Mouse (Mus musculus) lung, postnatal 4 days (tissue): Measurements from ENCODE around the gene Aen.

ENCODE experiments used
- DNase-seq, 2 experiments: peaks; one replicate each; pipeline ENCODE4 v3.0.0; 2021

The Aen gene

DNA sequence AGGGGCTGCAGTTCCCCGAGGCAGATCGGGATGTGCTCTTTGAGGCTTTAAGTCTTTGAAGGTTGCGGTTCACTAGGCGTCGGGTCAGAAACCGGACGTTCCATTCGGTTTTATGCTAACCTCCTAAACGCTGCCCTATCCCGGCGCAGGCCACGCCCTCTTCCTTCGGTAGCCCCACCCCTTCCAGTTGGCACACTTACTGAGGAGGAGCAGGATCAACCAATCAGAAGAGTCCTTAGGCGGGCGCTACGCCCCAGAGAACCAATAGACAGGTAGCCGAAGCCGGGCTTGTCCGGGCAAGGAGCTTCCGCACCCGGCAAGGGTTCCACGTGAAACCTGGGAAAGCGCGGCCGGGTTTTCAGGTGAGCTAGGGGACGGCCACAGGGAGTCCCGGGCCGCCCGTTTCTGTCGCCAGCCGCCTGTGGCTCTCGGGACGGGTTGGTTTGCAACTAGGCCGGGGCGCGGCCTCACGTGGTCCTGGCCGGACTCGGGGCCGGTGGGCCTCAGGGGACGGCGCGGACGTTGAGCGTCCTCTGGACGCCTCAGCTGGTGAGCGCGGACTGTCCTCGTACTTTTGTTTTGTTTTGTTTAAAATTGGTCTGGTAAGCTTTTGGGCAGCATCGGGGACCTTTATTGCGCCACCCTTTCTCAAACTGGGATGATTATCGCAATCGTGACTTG lies at the start of gene Aen:
Aen (plus strand) TSS at position 202 of the 681 bp plus-strand sequence.
- peak; percentile 99 for DNase-seq

DNA sequence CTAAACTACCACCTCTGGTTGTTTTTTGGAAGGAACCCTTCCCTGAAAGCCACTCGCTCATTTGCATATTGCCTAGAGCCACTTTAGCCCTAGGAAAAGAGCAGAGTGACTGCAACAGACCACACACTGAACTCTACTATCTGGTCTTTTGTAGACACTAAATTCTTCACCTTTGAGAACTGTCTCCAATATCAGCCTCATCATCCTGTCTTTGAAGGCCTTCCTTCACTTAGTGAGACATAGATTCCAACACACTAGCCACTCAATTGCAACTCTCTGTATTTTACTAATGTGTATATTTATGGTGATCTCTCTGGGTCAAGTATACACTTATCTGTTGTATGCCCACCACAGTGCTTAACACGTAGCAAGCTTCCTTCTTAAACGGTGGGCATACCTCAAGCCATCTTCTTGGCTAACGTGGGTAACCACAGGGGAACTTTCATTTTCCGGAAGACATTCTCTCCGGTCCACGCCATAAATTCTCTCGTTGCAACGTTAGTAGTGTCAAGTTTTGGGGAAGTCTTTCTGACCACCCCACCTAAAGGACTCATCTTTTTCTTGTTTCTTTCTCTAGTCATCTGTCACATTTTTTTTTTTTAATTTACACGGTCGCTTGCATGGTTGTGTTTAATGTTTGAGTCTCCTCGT lies 49.5 kb upstream of the Aen start:
- no peak for DNase-seq

DNA sequence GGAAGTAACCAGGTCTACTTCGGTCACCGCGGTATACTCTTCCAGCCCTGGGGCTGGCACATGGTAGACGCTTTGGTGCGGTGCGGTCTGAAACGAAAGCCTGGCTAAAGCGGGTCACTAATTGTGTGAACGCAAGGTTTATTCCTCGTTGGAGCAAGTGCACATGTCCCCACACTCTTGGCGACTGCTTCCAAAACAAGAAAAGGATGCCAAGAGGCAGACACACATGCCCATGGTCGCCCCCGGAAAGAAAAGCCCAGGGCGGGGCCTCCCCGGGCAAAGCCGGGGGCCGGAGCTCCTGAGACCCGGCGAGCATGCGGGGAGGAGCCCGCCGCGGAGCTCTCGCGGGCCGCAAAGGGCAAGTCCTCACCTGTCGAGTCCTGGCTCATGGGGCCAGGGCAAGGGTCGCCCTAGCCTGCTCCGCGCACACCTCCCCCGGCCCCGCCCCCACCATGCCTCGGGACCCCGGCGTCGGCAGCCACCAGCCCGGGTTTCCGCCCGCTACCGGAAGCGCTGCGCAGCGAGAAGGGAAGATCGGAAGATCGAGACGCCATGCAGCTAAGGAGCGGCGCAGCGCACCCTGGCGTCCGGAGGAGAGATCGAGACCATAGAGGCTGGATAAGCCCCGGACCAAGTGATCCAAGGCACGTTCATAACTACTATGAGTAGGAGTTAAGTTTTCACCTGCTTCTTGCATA lies 48.8 kb upstream of the Aen start, which contains the start of gene Det1:
Det1 (minus strand) TSS at position 527 of the 698 bp plus-strand sequence.
- DNase-seq = peak; percentile 92

- DNase-seq = no peak
Measured at GRCm38 (mm10) chr7:78854051-78854450, 41.6 kb upstream of the Aen start.

GRCm38 (mm10) chr7:78855044-78855655 lies 40.5 kb upstream of the Aen start:
- DNase-seq = no peak

- no peak for DNase-seq
Measured at GRCm38 (mm10) chr7:78863796-78864445, 31.7 kb upstream of the Aen start.

DNA sequence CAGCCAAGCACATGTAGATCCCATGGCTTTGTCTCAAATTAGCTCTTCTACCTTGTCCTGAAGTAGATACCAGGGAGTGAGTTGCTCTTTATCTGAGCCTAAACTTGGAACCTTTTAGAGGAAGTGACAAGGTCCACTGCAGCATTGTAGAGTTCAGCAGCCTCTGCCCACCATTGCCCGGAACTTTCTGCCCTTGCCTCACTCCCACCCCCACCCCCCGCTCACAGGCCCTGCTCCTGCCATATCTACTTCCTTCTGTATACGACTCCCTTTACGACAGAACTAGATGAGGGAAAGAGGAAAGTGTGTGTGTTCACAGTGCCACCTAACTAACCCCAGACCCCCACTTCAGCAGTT lies 31.2 kb upstream of the Aen start:
- DNase-seq = no peak

GRCm38 (mm10) chr7:78865212-78865949 lies 30.3 kb upstream of the Aen start:
- no peak for DNase-seq

GRCm38 (mm10) chr7:78868731-78869130 lies 26.9 kb upstream of the Aen start:
- no peak for DNase-seq

DNA sequence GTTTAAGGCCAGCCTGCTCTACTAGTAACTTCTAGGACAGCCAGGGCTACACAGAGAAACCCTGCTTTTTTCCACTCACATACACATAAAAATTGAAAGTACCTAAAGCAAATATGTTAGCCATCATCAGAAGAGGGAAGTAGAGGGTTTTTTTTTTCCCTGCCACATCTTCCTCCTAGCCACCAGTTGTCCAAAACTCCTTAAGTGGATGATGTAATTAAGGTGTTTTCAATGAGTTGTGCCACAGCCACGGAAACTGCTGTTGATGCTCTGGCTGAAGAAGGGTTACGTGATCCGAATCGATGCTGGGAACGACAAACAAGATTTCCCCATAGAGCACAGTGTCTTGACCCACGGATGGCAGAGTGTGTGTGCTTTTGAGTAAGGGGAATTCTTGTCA lies 23.3 kb upstream of the Aen start:
- DNase-seq = no peak

DNA sequence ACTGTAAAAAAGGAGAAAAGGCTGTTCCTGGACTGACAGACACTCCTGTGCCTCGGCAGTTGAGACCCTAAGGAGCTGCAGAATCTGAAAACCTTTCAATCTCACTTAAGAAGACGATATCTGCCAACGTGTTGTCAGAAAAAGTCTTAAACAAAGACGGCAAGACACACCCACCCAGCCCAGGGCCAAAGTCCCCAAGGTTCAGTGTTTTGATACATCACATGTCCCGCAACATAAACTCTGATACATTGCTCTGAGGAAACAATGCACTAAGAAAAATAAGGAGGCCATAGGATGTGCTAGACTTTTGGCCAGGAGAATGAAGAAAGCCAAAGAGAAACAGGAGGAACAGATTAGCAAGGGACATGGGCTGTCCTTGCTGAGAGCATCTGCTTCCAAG lies 22.8 kb upstream of the Aen start:
- no peak for DNase-seq

DNA sequence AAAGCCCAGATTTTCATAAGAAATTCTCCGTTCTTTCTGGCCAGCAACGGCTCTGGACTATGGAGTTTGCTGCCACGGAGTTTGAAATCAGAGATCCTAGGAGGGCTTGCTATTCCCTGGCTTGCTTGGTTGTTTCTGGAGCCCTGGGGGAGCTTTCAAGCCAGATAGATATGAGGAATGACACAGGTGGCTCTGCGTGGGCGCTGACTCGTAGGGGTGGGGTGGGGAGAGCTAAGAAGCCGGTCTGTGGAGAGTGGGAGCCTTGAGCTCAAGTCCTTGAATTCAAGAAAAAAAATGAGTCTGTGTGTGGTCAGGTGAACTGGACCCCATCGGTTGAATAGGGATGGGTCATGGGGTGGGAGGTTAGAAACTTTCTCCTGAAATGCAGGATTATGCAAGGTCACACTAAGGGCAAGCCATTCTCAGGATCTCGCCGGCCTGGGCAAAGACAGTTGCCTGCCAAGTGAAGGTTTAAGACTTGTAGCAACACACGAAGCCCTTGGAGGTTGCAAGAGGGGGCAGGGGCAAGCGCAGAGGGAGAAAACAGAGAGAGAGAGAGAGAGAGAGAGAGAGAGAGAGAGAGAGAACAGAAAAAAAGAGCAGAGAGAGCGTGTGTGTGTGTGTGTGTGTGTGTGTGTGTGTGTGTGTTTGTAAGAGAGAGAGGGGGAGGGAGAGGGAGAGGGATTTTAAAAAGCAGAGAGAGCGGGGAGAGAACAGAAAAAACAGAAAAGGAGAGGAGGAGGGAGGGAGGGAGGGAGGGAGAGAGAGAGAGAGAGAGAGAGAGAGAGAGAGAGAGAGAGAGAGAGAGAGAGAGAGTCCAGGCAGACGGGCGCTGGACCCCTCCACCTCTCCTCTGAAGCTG lies 13.8 kb upstream of the Aen start:
- DNase-seq = no peak

DNA sequence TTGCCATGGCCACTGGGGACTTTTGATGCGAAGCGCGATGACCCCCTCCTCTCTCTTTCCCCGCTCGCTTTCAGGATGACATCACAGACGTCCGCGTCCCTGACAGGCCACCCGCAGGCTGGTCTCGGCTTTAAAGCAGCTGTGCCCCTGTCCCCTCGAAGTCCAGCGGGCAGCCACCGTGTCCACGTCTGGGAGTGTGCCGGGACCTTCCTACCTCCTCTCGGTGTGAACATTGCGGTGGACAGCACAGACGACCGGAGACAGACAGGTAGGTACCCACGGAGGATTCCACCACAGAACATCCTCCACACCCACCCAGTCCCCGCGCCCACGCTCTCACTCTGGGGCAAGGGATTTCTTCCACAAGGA lies 13.2 kb upstream of the Aen start:
- DNase-seq = no peak

GRCm38 (mm10) chr7:78883016-78883725 lies 12.5 kb upstream of the Aen start:
- no peak for DNase-seq

DNA sequence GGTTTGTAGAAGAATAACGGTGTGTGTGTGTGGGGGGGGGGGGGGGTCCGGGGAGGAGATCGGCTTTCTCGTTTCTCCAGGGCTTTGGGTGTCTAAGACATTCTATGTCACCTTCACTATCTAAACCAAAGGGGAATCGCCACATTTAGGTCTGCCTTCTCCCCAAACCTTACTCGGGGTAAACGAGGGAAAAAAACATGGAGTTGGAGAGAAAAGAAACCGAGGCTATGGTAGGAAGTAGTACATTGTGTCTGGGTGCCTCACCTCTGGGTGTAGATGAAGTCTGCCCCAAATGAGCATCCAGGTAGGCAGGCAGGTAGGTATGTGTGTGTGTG lies 12.0 kb upstream of the Aen start:
- no peak for DNase-seq

- DNase-seq = no peak
Measured at GRCm38 (mm10) chr7:78884139-78884538, 11.5 kb upstream of the Aen start.

DNA sequence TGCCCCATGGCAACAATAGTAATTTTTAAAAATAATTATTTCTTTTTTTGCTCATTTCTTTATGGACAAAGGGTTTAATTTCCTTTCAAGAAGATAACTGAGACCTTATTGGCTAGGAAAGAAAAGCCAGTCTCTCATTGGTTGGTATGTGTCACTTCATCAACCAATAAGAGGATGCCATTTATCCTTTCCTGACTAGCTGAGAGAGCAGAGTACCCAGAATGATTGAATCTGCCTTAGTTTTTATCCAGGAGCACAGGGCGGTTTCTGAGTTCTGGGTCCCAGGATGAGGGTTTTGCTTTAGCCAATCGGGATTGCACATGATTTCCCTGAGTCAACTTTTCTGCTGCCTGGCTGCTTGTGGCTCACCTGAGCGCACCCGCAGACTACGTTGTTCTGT lies 10.2 kb upstream of the Aen start:
- no peak for DNase-seq

GRCm38 (mm10) chr7:78886496-78886895 lies 9.2 kb upstream of the Aen start:
- no peak for DNase-seq

DNA sequence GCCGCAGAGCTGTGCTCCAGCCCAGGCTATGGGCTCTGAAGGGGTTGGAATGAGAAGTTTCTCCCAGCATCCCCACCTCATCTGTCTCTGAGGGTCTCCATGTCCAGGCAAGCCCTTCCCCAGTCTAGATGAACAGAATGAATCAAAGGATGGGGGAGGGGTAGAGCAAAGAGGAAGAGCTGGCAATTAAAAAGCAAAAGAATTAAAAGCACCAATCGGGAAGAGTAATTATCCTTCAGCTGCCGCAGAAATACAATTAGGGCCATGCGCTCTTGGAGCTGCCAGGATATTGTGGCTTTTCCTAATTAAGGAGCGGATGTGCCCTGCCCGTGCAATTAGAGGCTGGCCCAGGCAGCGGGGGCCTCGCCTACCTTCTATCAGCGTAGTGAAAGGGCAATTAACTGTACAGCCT lies 8.2 kb upstream of the Aen start:
- DNase-seq = no peak

- DNase-seq = peak; percentile 74 to 88
Measured at GRCm38 (mm10) chr7:78890641-78891040, 5.0 kb upstream of the Aen start.

DNA sequence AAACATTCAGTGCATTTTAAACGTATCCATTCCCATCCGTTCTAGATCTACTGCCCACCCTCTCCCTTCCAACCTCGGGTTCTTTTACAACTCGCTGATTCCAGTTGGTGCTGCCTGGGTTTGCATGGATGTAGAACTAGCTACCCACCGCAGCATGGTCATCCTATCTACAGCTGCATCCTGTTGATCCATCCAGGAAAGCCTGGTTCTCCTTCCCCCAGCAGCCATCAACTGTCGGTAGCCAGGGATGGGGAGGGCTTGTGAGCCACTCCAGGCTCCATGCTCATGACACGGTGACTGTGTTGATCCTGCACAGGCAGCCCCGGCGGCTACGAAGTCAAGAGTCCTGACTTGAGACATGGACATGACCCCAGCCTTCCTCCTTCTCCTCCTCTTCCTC lies 1.7 kb upstream of the Aen start:
- DNase-seq = no peak
